In genomic region chr6:51272136-51272736, GRCm38 (mm10) we compare ENCODE assay signal across 7 mouse cellular contexts.
DNase-seq lines count a peak whose midpoint lies in the region; ATAC-seq and TF ChIP-seq lines count a peak whose summit lies in the region.

No protein-coding gene starts in this region.

- peak overlapping the region; percentile 40; the same call in 1 of the 2 replicates for H3K27ac ChIP-seq in hindbrain, embryonic 10.5 days
- peak overlapping the region; percentile 66 for H3K27ac ChIP-seq in hindbrain, embryonic 12.5 days
- no peak overlapping the region for H3K27ac ChIP-seq in liver, embryonic 12.5 days
- H3K27ac ChIP-seq in midbrain, postnatal 0 days (ENCODE audit: low read depth, low read length) = peak overlapping the region; percentile 14; the same call in 1 of the 2 replicates
- H3K27ac ChIP-seq in layer of hippocampus, adult 2 months = no peak overlapping the region

- no peak overlapping the region for H3K9ac ChIP-seq in hindbrain, embryonic 12.5 days
- no peak overlapping the region for H3K9ac ChIP-seq in liver, embryonic 12.5 days
- no peak overlapping the region for H3K9ac ChIP-seq in midbrain, postnatal 0 days (replicated peaks; ENCODE audit: low read length, poor library complexity, severe bottlenecking)

- peaks cover 24% of the 10 kb centered on the region for H3K4me1 ChIP-seq in hindbrain, embryonic 10.5 days (replicated peaks)
- H3K4me1 ChIP-seq in hindbrain, embryonic 12.5 days = peaks cover 15% of the 10 kb centered on the region
- peaks cover 28% of the 10 kb centered on the region for H3K4me1 ChIP-seq in liver, embryonic 12.5 days
- H3K4me1 ChIP-seq in midbrain, postnatal 0 days (ENCODE audit: insufficient read depth, low read length) = peaks cover 3% of the 10 kb centered on the region; the same call in 1 of the 2 replicates

- ATAC-seq in hindbrain, embryonic 12.5 days (ENCODE audit: low FRiP score) = no peak
- no peak for ATAC-seq in liver, embryonic 12.5 days
- no peak for ATAC-seq in midbrain, postnatal 0 days (ENCODE audit: low FRiP score)

- H3K4me2 ChIP-seq in hindbrain, embryonic 12.5 days (replicated peaks) = no peak overlapping the region
- H3K4me2 ChIP-seq in liver, embryonic 12.5 days = 0 out of 2 replicates have a peak overlapping the region, but pooled peaks have one; percentile 9
- no peak overlapping the region for H3K4me2 ChIP-seq in midbrain, postnatal 0 days (ENCODE audit: low read depth, low read length, poor library complexity, severe bottlenecking)

- peak; percentile 18 for DNase-seq in hindbrain, embryonic 10.5 days (ENCODE audit: low spot score)
- no peak for DNase-seq in midbrain, postnatal 0 days (ENCODE audit: low spot score)
- DNase-seq in Muller cell, postnatal 12 days (ENCODE audit: inconsistent ontology term) = no peak
- no peak for DNase-seq in layer of hippocampus, adult 2 months (ENCODE audit: low spot score in 2 of 2)
- DNase-seq in layer of hippocampus, postnatal 14 days (ENCODE audit: low spot score in 2 of 2) = no peak

- no peaks in the 10 kb centered on the region for H3K9me3 ChIP-seq in hindbrain, embryonic 10.5 days
- no peaks in the 10 kb centered on the region for H3K9me3 ChIP-seq in hindbrain, embryonic 12.5 days (replicated peaks)
- no peaks in the 10 kb centered on the region for H3K9me3 ChIP-seq in liver, embryonic 12.5 days (replicated peaks)
- no peaks in the 10 kb centered on the region for H3K9me3 ChIP-seq in midbrain, postnatal 0 days (ENCODE audit: low read length)

- 80% methylated on average over 19 of the region's 19 CpGs for WGBS in hindbrain, embryonic 10.5 days
- 75% methylated on average over 19 of the region's 19 CpGs for WGBS in hindbrain, embryonic 12.5 days
- 71% methylated on average over 19 of the region's 19 CpGs for WGBS in liver, embryonic 12.5 days (ENCODE audit: insufficient replicate concordance)
- WGBS in midbrain, postnatal 0 days = 81% methylated on average over 19 of the region's 19 CpGs

- peaks cover 27% of the 10 kb centered on the region for H3K27me3 ChIP-seq in hindbrain, embryonic 10.5 days (ENCODE audit: insufficient read depth, poor library complexity, severe bottlenecking)
- H3K27me3 ChIP-seq in hindbrain, embryonic 12.5 days = peaks cover 12% of the 10 kb centered on the region
- H3K27me3 ChIP-seq in liver, embryonic 12.5 days (replicated peaks) = peaks cover 28% of the 10 kb centered on the region
- peaks cover 9% of the 10 kb centered on the region for H3K27me3 ChIP-seq in midbrain, postnatal 0 days (ENCODE audit: insufficient read depth, low read length)

- no peak for TF ChIP-seq CTCF in midbrain, postnatal 0 days (IDR thresholded peaks at IDR 0.05)
- TF ChIP-seq CTCF in layer of hippocampus, adult 2 months (conservative IDR thresholded peaks at IDR 0.05) = no peak

- H3K4me3 ChIP-seq in hindbrain, embryonic 10.5 days = no peak overlapping the region
- H3K4me3 ChIP-seq in hindbrain, embryonic 12.5 days = no peak overlapping the region
- no peak overlapping the region for H3K4me3 ChIP-seq in liver, embryonic 12.5 days
- no peak overlapping the region for H3K4me3 ChIP-seq in midbrain, postnatal 0 days (ENCODE audit: low read depth, low read length)
- H3K4me3 ChIP-seq in layer of hippocampus, adult 2 months = no peak overlapping the region

- no peaks in the 10 kb centered on the region for H3K36me3 ChIP-seq in hindbrain, embryonic 10.5 days
- no peaks in the 10 kb centered on the region for H3K36me3 ChIP-seq in hindbrain, embryonic 12.5 days
- no peaks in the 10 kb centered on the region for H3K36me3 ChIP-seq in liver, embryonic 12.5 days
- H3K36me3 ChIP-seq in midbrain, postnatal 0 days (ENCODE audit: insufficient read depth, low read length) = no peaks in the 10 kb centered on the region

Comparison
In these comparisons a context has a peak if more than half of its experiments do, and no peak if none do; other contexts are left out.
1. H3K27ac ChIP-seq: peak in hindbrain, embryonic 10.5 days (single experiment), hindbrain, embryonic 12.5 days (single experiment) and midbrain, postnatal 0 days (single experiment); none in liver, embryonic 12.5 days (single experiment) and layer of hippocampus, adult 2 months (single experiment).